Mouse (Mus musculus): Measurements from ENCODE around the gene Chek2. TPM values are rescaled to one million over a fixed set of nuclear protein-coding genes. Genes with fewer than 3 reads are reported as not detected.
"Not testable (repeated sequence)": the region's sequence is repeated elsewhere in the genome, so short reads cannot be mapped to it uniquely, and the experiment has no call there.

Gene Chek2
- polyA plus RNA-seq, 1 experiment from 2014 or later: 31.0 TPM

DNA sequence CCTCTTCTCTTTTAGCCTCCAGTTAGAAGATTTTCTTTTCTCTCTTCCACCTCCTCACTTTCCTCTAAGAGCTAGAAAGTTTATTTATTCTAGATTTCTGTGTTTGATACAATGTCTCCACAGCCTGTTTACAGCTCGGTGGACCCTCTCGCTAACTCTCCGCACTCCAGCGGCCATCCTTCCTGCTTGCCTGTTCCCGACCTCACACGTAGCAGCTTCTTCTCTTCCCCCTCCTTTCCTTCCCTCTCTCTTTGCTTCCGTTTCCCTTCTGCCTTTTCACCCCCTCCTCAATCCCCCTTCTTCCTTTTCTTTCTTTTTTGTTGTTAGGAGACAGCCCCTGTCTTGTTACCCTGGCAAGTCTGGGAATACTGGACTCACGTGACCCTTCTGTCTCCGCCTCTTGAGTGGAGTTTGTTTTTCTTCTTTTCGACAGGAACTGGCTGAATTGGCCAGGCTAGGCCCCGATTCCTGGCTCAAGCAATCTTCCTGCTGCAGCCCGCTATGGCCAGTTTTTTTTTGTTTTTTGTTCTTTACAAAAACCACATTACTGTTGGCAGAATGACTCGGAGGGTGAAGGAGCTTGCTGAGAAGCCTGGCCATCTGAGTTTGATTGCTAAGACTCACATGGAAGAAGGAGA lies 19.4 kb downstream of the Chek2 start:
- peak; percentile 18 for DNase-seq (ENCODE audit: low spot score)
- 62% methylated on average over 13 of the region's 13 CpGs for WGBS
- H3K36me3 ChIP-seq: peaks cover 81% of the 10 kb centered on the region

GRCm38 (mm10) chr5:110860445-110860844 lies 20.7 kb downstream of the Chek2 start:
- peaks cover 88% of the 10 kb centered on the region for H3K36me3 ChIP-seq

More for the DNA sequence above, 19.4 kb downstream of the Chek2 start:
- H3K4me3 ChIP-seq: no peak overlapping the region
- no peaks in the 10 kb centered on the region for H3K27me3 ChIP-seq (ENCODE audit: insufficient read depth, poor library complexity, severe bottlenecking)
- 0 out of 2 replicates have a peak, but pooled peaks cover 4% of the 10 kb centered on the region for H3K4me1 ChIP-seq (replicated peaks)
- H3K9me3 ChIP-seq: no peaks in the 10 kb centered on the region
- peak overlapping the region; percentile 54 for H3K27ac ChIP-seq

DNA sequence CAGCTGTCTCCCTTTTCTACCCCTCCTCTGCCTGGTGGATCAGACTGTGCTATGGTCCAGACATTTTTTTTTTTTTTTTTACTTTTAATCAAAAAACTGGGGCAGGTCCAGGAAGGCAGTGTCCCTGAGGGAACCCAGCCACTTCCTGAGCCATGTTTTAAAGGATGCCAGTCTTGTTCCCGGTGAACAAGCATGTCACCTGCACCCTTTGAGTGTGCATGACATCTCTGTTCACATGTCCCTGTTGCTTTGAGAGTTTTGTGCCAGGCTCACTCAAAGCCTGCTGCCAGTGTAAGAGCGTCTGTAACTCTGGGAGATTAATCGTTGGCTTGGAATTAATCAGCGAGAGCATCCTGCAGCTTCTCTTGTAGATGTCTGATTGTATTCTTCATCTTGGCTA lies 28.7 kb downstream of the Chek2 start:
- H3K9me3 ChIP-seq: no peaks in the 10 kb centered on the region
- 0 out of 2 replicates have a peak overlapping the region, but pooled peaks have one; percentile 35 for H3K27ac ChIP-seq
- H3K4me3 ChIP-seq: no peak overlapping the region
- no peaks in the 10 kb centered on the region for H3K27me3 ChIP-seq (ENCODE audit: insufficient read depth, poor library complexity, severe bottlenecking)
- no peak for DNase-seq (ENCODE audit: low spot score)
- WGBS: 90% methylated on average over 4 of the region's 4 CpGs
- H3K36me3 ChIP-seq: peaks cover 89% of the 10 kb centered on the region
- H3K4me1 ChIP-seq (replicated peaks): no peaks in the 10 kb centered on the region

More at GRCm38 (mm10) chr5:110860445-110860844, 20.7 kb downstream of the Chek2 start:
- H3K4me1 ChIP-seq (replicated peaks): 0 out of 2 replicates have a peak, but pooled peaks cover 4% of the 10 kb centered on the region
- DNase-seq (ENCODE audit: low spot score): no peak
- H3K27me3 ChIP-seq (ENCODE audit: insufficient read depth, poor library complexity, severe bottlenecking): no peaks in the 10 kb centered on the region
- no peak overlapping the region for H3K27ac ChIP-seq
- 93% methylated on average over 5 of the region's 5 CpGs for WGBS
- H3K9me3 ChIP-seq: no peaks in the 10 kb centered on the region
- no peak overlapping the region for H3K4me3 ChIP-seq

GRCm38 (mm10) chr5:110869242-110869669 lies 29.5 kb downstream of the Chek2 start:
- Histone ChIP-seq H3K36me3 (peaks cover 89% of the 10 kb centered on the region), H3K27ac (no peak overlapping the region), H3K4me1 (replicated peaks) (no peaks in the 10 kb centered on the region), H3K4me3 (no peak overlapping the region), H3K9me3 (no peaks in the 10 kb centered on the region), H3K27me3 (ENCODE audit: insufficient read depth, poor library complexity, severe bottlenecking) (no peaks in the 10 kb centered on the region)
- 58% methylated on average over 8 of the region's 8 CpGs for WGBS
- DNase-seq (ENCODE audit: low spot score): no peak

GRCm38 (mm10) chr5:110873160-110873559 lies 33.4 kb downstream of the Chek2 start:
- no peak for DNase-seq (ENCODE audit: low spot score)
- 0 out of 2 replicates have a peak, but pooled peaks cover 3% of the 10 kb centered on the region for H3K4me1 ChIP-seq (replicated peaks)
- H3K36me3 ChIP-seq: peaks cover 65% of the 10 kb centered on the region
- H3K9me3 ChIP-seq: no peaks in the 10 kb centered on the region
- no peak overlapping the region for H3K4me3 ChIP-seq
- no peaks in the 10 kb centered on the region for H3K27me3 ChIP-seq (ENCODE audit: insufficient read depth, poor library complexity, severe bottlenecking)
- WGBS: 82% methylated on average over 6 of the region's 6 CpGs
- H3K27ac ChIP-seq: no peak overlapping the region

GRCm38 (mm10) chr5:110874711-110875110 lies 34.9 kb downstream of the Chek2 start:
- Histone ChIP-seq H3K27me3 (ENCODE audit: insufficient read depth, poor library complexity, severe bottlenecking) (no peaks in the 10 kb centered on the region), H3K4me3 (no peak overlapping the region), H3K9me3 (no peaks in the 10 kb centered on the region), H3K4me1 (replicated peaks) (peaks cover 10% of the 10 kb centered on the region), H3K27ac (no peak overlapping the region), H3K36me3 (peaks cover 55% of the 10 kb centered on the region)
- no peak for DNase-seq (ENCODE audit: low spot score)

DNA sequence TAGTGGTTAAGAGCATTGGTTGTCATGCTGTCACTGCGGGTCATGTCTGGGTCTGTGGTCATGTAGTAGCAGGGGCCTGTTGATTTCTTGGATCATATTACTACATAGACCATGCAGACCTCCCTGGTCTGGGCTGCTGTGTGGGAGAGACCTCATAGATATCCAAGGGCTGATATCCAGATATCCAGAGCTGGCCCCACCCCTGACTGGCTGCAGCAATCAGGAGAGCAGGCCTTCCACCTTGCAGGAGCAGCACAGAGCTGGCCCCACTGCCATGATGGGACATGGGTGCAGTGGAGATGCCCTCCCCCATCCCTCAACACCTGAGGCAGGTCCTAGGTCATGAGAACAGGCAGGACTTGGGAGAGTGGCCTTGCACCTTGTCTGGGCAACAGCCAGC lies 35.5 kb downstream of the Chek2 start:
- H3K27ac ChIP-seq: no peak overlapping the region
- 88% methylated on average over 1 of the region's 1 CpGs for WGBS
- H3K4me1 ChIP-seq (replicated peaks): peaks cover 14% of the 10 kb centered on the region

GRCm38 (mm10) chr5:110877666-110878505 lies 38.1 kb downstream of the Chek2 start:
- Histone ChIP-seq H3K9me3 (no peaks in the 10 kb centered on the region), H3K27me3 (ENCODE audit: insufficient read depth, poor library complexity, severe bottlenecking) (no peaks in the 10 kb centered on the region), H3K27ac (no peak overlapping the region), H3K4me3 (no peak overlapping the region), H3K4me1 (replicated peaks) (peaks cover 22% of the 10 kb centered on the region), H3K36me3 (peaks cover 36% of the 10 kb centered on the region)
- 77% methylated on average over 5 of the region's 5 CpGs for WGBS
- no peak for DNase-seq (ENCODE audit: low spot score)

More for the DNA sequence above, 35.5 kb downstream of the Chek2 start:
- no peak overlapping the region for H3K4me3 ChIP-seq
- no peaks in the 10 kb centered on the region for H3K9me3 ChIP-seq
- DNase-seq (ENCODE audit: low spot score): no peak
- peaks cover 50% of the 10 kb centered on the region for H3K36me3 ChIP-seq
- no peaks in the 10 kb centered on the region for H3K27me3 ChIP-seq (ENCODE audit: insufficient read depth, poor library complexity, severe bottlenecking)

GRCm38 (mm10) chr5:110878526-110878925 lies 38.7 kb downstream of the Chek2 start:
- H3K36me3 ChIP-seq: peaks cover 30% of the 10 kb centered on the region
- peaks cover 22% of the 10 kb centered on the region for H3K4me1 ChIP-seq (replicated peaks)
- not testable (repeated sequence) for H3K27me3 ChIP-seq (ENCODE audit: insufficient read depth, poor library complexity, severe bottlenecking); DNase-seq (ENCODE audit: low spot score); H3K9me3 ChIP-seq; H3K27ac ChIP-seq; H3K4me3 ChIP-seq
- 97% methylated on average over 1 of the region's 1 CpGs for WGBS

GRCm38 (mm10) chr5:110879042-110879441 lies 39.3 kb downstream of the Chek2 start:
- WGBS: 63% methylated on average over 7 of the region's 7 CpGs

GRCm38 (mm10) chr5:110879584-110880374 lies 40.0 kb downstream of the Chek2 start, which contains the start of gene Ttc28:
Ttc28 (plus strand) TSS chr5:110879803.
- H3K9me3 ChIP-seq: no peaks in the 10 kb centered on the region
- H3K4me1 ChIP-seq (replicated peaks): peaks cover 22% of the 10 kb centered on the region
- H3K27me3 ChIP-seq (ENCODE audit: insufficient read depth, poor library complexity, severe bottlenecking): no peaks in the 10 kb centered on the region
- peaks cover 35% of the 10 kb centered on the region for H3K36me3 ChIP-seq
- under 1% methylated on average over 101 of the region's 101 CpGs for WGBS
- peak within 1 kb of the TSS; percentile 96 for H3K27ac ChIP-seq
- peak; percentile 90 for DNase-seq (ENCODE audit: low spot score)
- H3K4me3 ChIP-seq: peak within 1 kb of the TSS; percentile 76

More at GRCm38 (mm10) chr5:110879042-110879441, 39.3 kb downstream of the Chek2 start:
- peaks cover 22% of the 10 kb centered on the region for H3K4me1 ChIP-seq (replicated peaks)
- H3K27me3 ChIP-seq (ENCODE audit: insufficient read depth, poor library complexity, severe bottlenecking): no peaks in the 10 kb centered on the region
- H3K4me3 ChIP-seq: peak overlapping the region; percentile 76
- H3K36me3 ChIP-seq: peaks cover 29% of the 10 kb centered on the region
- H3K27ac ChIP-seq: peak overlapping the region; percentile 96
- DNase-seq (ENCODE audit: low spot score): no peak
- no peaks in the 10 kb centered on the region for H3K9me3 ChIP-seq

DNA sequence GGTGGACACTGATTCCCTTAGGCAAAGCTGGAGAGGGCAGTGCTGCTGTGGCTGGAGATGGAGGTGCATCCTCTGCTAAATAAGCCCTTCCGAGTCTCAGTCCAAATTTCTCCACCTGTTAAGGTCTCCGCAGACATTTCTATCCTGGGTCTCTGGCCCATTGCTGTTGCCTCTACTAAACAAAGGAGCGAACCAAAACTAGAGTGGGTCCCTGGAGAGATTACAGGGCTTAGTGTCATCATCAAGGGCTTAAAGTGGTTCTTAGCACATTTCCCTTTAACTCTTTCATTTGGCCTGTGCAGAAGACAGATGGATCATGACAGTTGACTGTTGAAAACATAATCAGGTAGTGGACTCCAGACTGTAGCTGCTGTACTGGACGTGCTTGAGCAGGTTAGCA lies 48.8 kb downstream of the Chek2 start:
- H3K36me3 ChIP-seq: peaks cover 48% of the 10 kb centered on the region
- 85% methylated on average over 4 of the region's 4 CpGs for WGBS
- no peaks in the 10 kb centered on the region for H3K27me3 ChIP-seq (ENCODE audit: insufficient read depth, poor library complexity, severe bottlenecking)
- DNase-seq (ENCODE audit: low spot score): no peak
- no peaks in the 10 kb centered on the region for H3K9me3 ChIP-seq
- no peak overlapping the region for H3K27ac ChIP-seq
- no peaks in the 10 kb centered on the region for H3K4me1 ChIP-seq (replicated peaks)
- H3K4me3 ChIP-seq: no peak overlapping the region
